Mouse (Mus musculus) splenic B cell, adult 2 months (primary cell): ENCODE data around the gene Uggt2.
"Not testable (repeated sequence)": the region's sequence is repeated elsewhere in the genome, so short reads cannot be mapped to it uniquely, and the experiment has no call there.

ENCODE experiments used
- DNase-seq: peaks from one replicate; pipeline ENCODE4 v3.0.0-alpha.2; 2011; ENCODE audit warnings: low read depth, low spot score
- H3K27me3 ChIP-seq: 2 replicates; pipeline ENCODE4 v1.6.1; 2012; ENCODE audit warnings: mild to moderate bottlenecking, low read length, moderate library complexity, mixed read lengths; ENCODE audit not compliant: control insufficient read depth, poor library complexity, insufficient read depth, severe bottlenecking
- H3K36me3 ChIP-seq: 2 replicates; pipeline ENCODE4 v1.6.1; 2012; ENCODE audit warnings: mild to moderate bottlenecking, low read length, moderate library complexity, mixed read lengths; ENCODE audit not compliant: control insufficient read depth, poor library complexity, insufficient read depth, severe bottlenecking

Uggt2 gene

GRCm38 (mm10) chr14:119007103-119007951 lies 91.9 kb downstream of the Uggt2 start:
- peak; percentile 100 for DNase-seq
- no peaks in the 10 kb centered on the region for H3K36me3 ChIP-seq
- H3K27me3 ChIP-seq: no peaks in the 10 kb centered on the region

DNA sequence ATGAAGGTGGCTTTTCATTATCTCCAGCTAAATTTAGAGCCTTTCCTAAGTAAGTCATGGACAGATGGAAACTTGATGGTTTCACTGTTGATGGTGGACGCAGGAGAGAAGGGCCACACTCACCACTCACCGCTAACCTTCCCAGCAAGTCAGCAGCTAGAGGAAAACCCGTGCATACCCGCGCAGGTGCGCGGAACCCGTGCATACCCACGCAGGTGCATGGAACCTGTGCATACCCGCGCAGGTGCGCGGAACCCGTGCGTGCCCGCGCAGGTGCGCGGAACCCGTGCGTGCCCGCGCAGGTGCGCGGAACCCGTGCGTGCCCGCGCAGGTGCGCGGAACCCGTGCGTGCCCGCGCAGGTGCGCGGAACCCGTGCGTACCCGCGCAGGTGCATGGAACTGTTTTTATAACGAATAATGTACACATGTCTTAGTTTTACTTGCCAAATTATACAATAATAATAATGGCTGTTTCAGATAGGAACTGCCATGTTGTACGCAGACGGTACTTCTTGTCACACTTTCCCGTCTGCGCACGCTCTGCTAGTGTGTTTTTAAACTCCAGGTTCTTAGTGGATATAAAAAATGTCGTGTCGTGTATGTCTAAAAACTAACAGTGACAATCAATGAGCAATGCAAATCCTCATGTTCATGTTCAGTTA lies 92.7 kb downstream of the Uggt2 start:
- Histone ChIP-seq H3K27me3 (no peaks in the 10 kb centered on the region), H3K36me3 (no peaks in the 10 kb centered on the region)
- peak; percentile 61 for DNase-seq

DNA sequence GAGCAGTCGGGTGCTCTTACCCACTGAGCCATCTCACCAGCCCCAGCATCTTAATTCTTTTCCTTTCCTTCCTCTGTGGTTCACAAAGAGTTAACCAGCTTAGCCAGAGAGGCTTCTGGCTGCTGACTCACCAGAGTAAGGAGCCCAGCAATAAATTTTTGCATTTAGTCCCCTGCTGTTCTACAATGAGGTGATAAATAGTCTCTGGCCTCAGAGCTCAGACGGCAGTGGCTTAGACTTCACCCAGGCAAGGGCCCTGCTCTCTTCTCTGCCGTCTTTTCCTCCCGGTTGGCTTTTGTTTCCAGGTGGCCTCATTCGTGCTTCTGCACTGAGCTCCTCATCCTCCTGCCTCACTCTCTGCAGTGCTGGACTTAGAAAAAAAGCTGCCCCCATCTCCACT lies 93.4 kb downstream of the Uggt2 start:
- Histone ChIP-seq H3K36me3 (no peaks in the 10 kb centered on the region), H3K27me3 (no peaks in the 10 kb centered on the region)
- no peak for DNase-seq

GRCm38 (mm10) chr14:119003320-119003719 lies 95.9 kb downstream of the Uggt2 start:
- peak; percentile 75 for DNase-seq
- H3K27me3 ChIP-seq: no peaks in the 10 kb centered on the region
- H3K36me3 ChIP-seq: no peaks in the 10 kb centered on the region

- DNase-seq: no peak
- Histone ChIP-seq H3K27me3 (no peaks in the 10 kb centered on the region), H3K36me3 (peaks cover 1% of the 10 kb centered on the region; the same call in 1 of the 2 replicates)
These were observed 103.9 kb downstream of the Uggt2 start for GRCm38 (mm10) chr14:118995226-118995925.

- DNase-seq: no peak
These were observed 111.4 kb downstream of the Uggt2 start for GRCm38 (mm10) chr14:118987523-118988496.

DNA sequence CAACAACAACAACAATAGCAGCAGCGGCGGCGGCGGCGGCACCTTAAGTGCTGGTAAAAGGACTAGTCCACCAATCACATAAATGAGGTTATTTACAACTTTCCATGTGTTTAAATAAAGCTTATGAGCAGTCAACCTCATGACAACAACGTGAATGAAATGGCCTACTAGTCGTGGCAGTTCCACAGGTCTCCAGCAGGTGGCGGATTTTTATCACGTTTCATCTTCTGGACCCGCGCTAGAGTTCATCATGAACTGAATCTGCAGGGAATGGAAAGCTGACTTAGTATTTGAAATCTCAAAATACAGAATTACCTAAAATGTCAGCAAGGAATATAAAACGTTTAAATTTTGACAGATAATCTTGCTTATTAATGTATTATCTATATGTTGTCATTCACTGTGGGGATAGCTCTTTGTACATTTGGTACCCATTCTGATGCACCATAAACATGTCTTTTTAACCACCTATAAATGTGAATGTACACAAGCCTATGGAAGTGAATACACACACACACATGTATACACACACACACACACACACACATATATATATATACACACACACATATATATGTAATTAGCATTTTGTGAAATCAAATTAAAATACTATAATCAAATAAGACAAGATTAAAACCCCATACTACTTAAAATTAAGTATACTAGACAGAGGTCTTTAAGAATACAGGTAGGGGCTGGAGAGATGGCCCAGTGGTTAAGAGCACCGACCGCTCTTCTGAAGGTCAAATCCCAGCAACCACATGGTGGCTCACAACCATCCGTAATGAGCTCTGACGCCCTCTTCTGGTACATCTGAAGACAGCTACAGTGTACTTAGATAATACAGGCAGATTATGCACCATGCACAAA lies 112.3 kb downstream of the Uggt2 start:
- Histone ChIP-seq H3K27me3 (no peaks in the 10 kb centered on the region), H3K36me3 (no peaks in the 10 kb centered on the region)
- peak; percentile 82 for DNase-seq

More at GRCm38 (mm10) chr14:118987523-118988496, 111.4 kb downstream of the Uggt2 start:
- no peaks in the 10 kb centered on the region for H3K36me3 ChIP-seq
- no peaks in the 10 kb centered on the region for H3K27me3 ChIP-seq

DNA sequence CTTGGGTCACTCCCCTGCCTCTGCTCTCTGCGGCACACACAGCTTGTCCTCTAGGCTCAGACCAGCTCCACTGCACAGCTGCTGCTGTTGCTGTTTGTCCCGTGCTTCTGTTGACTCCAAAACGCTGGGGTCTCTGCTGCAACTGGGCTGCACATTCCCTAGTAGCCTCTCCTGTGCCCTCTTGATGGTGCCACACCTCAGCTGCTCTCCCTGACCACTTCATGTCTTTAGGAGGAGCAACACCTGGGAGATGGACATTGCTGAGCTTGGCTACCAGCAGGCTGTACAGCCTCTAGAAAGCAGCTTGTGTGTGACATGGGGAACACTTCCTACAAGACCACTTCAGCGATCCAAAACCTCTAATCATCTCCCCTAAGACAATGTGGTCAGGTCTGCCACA lies 115.1 kb downstream of the Uggt2 start:
- Histone ChIP-seq H3K36me3 (no peaks in the 10 kb centered on the region; the same call in 1 of the 2 replicates), H3K27me3 (no peaks in the 10 kb centered on the region)
- DNase-seq: no peak

- H3K27me3 ChIP-seq: no peaks in the 10 kb centered on the region
- H3K36me3 ChIP-seq: no peaks in the 10 kb centered on the region; the same call in 1 of the 2 replicates
- no peak for DNase-seq
These were observed 115.8 kb downstream of the Uggt2 start for GRCm38 (mm10) chr14:118983396-118983795.

- not testable (repeated sequence) for H3K27me3 ChIP-seq, H3K36me3 ChIP-seq
- peak; percentile 74 for DNase-seq
These were observed 116.7 kb downstream of the Uggt2 start for GRCm38 (mm10) chr14:118982429-118983045.

DNA sequence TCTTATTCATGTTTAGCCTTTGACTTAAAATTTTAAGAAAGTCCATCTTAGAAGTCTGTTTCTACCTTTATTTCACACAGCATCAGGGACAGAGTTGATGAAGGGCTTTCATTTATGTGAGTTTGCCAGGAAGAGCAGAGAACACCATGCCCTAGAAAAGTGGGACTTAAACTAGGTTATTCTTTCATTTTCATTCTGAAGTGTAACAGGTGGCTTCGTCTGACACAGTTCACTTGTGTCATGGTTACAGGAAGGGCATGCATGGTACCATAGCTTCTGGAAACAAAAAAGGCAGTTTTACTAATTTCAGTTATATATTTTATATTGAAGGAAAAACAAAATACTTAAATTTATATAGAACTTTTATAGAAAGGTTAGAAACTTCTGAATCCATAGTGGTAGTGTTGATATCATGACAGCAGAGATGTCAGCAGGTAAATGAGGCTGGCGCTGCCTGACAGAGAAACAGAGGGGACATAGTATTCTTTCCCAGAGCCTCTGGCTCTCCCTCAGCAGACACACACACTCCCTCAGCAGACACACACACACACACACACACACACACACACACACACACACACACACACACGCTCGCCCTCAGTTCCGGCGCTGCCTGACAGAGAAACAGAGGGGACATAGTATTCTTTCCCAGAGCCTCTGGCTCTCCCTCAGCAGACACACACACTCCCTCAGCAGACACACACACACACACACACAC lies 117.4 kb downstream of the Uggt2 start:
- not testable (repeated sequence) for H3K27me3 ChIP-seq, H3K36me3 ChIP-seq
- peak; percentile 30 for DNase-seq

- no peak for DNase-seq
These were observed 118.3 kb downstream of the Uggt2 start for GRCm38 (mm10) chr14:118980890-118981289.

More at GRCm38 (mm10) chr14:118980890-118981289, 118.3 kb downstream of the Uggt2 start:
- H3K36me3 ChIP-seq: peaks cover 2% of the 10 kb centered on the region; the same call in 1 of the 2 replicates
- no peaks in the 10 kb centered on the region for H3K27me3 ChIP-seq
